Mouse (Mus musculus): Measurements from ENCODE around the gene Commd1.

Gene Commd1

GRCm38 (mm10) chr11:22952668-22953067 is 29.5 kb downstream of the Commd1 start:
- no peak for DNase-seq (ENCODE audit: low read depth, low spot score)

- DNase-seq (ENCODE audit: low read depth, low spot score): peak; percentile 79
Measured at GRCm38 (mm10) chr11:22950131-22950530, 32.1 kb downstream of the Commd1 start.

DNA sequence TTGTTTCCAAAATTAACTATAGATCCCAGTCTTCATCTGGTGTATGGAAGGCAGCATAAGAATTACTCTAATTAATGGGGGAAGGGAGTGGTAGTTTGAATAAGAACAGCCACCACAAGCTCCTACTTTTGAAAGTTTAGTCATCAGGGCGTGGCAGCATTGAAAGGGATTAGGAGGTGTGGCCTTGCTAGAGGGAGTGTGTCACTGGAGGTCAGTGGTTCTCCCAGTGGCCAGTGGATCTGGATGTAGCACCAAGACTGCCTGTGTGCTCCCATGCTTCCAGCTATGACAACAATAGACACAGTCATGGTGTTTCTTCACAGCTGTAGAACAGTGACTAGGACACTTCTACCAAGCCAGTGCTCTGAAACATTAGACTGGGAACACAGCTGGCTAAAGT is 33.1 kb downstream of the Commd1 start:
- DNase-seq (ENCODE audit: low read depth, low spot score): peak; percentile 88

- no peak for DNase-seq (ENCODE audit: low read depth, low spot score)
Measured at GRCm38 (mm10) chr11:22938983-22939382, 43.2 kb downstream of the Commd1 start.

DNA sequence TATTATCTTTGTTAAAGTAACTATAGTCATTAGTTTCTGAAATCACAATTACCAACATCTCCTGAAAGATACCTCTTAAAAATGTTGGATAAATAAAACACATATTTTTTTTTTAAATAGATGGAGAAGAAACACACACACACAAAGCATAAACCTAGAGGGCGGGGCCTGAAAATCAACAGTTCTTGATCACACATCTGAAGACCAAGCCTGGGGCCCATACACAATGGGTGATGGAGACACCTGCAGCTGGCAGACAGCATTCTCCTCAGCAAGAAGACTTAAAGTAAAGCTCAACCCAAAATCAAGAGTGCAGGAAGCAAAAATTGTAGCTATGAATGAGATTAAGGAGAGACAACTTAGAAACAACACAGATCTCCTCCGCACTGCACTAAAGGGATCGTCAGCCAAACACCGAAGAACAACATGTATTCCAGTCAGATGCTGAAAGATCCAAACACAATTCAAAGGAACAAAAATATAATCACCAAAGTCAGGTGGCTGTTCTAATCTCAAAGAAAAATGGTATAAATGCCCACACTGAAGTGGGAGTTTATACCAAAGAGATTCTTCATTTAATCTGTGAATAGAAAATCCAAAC is 44.4 kb downstream of the Commd1 start:
- DNase-seq (ENCODE audit: low read depth, low spot score): no peak

DNA sequence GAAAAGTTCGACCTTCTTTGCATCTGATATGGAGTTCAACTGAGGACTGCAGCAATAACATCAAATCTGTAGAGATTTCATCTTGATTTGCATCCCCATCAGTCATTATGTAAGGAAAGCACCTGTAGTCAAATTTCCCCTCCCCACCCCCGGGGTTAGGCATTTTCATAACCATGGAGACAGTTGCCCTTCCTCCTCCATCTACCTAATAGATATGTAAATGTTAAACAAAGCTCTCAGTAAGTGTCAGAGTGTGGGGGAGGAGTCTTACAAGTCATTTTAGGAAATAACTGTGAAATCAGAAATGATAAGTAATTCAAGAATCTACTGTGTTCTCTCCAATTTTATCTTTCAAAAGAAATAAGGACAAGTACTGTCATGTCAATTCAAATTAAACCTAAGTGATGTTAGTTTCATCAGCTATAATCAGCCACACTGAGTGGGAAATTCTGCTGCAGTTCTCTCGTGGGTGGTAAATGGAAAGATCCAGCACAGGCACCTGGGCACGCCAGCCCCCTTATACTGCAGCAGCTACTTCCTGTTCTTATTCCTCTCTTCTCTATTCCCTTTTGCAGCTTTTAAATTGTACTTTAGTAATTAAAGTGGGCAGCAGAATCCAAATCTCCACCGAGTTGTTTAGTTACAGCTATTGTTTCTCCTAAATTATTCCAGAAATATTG is 45.6 kb downstream of the Commd1 start:
- DNase-seq (ENCODE audit: low read depth, low spot score): peak; percentile 37

- DNase-seq (ENCODE audit: low read depth, low spot score): no peak
Measured at GRCm38 (mm10) chr11:22932167-22932566, 50.0 kb downstream of the Commd1 start.

DNA sequence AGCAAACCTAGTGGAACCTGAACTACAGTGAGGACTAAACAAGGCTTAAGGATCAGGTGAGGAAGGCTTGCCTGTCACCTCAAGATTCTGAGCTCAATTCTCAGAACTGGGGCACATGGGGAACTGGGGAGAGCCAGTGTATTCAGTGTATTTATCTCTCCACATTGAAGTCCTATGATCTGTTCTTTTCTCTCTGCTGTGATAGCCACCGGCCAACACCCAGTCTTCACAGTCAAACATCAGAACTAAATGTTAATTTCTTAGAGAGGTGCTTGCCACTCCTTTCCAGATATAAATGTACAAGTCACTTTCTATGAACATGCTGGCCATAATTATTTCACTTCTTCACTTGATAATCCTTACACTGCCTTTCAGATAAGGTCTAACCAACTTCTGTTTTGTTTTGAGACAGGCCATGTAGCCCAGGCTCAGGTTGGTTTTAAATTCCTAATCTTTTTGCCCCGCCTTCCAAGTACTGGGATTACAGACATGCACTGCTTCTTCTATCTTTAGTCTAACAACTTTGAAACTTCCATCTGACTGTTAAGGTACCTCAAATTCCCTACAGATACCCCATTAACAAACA is 50.8 kb downstream of the Commd1 start:
- no peak for DNase-seq (ENCODE audit: low read depth, low spot score)

- no peak for DNase-seq (ENCODE audit: low read depth, low spot score)
Measured at GRCm38 (mm10) chr11:22930129-22930528, 52.1 kb downstream of the Commd1 start.

- no peak for DNase-seq (ENCODE audit: low read depth, low spot score)
Measured at GRCm38 (mm10) chr11:22928586-22929169, 53.5 kb downstream of the Commd1 start.

DNA sequence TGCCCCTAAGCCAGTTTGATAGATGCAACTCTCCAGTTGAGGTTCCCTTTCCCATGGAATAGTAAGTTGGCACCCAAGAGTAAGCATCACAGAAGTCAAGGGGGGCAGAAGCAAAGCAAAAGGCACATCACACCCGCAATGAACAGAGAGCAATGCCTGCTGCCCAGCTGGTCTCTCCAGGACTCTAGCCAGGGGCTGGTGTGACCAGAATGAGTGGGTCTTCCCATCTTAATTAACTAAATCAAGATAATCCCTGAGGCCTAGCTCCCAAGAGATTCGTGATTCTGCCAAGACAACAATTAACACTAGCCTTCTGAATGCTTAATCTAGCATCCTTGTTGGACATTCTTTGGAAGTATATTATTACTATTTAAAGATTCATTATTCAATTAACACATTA is 58.6 kb downstream of the Commd1 start:
- no peak for DNase-seq (ENCODE audit: low read depth, low spot score)

DNA sequence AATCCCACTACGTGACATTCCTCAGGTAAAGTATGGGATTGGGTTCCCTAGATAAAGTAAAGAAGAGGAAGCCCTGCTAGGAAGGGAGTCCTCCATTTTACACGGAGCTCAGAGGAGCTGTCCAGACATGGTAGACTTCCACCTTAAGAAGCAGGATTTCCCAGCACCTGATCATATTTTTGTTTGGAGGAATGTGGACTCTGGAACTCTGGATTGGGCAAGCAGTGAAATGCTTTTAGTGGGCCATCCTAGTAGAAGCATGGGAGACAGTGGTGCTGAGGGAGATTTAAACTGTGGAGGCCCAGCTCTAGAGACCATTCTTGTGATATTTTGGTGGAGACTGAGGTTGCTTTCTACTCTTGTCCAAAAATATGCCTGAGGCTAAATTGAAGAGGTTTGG is 59.6 kb downstream of the Commd1 start:
- DNase-seq (ENCODE audit: low read depth, low spot score): no peak

DNA sequence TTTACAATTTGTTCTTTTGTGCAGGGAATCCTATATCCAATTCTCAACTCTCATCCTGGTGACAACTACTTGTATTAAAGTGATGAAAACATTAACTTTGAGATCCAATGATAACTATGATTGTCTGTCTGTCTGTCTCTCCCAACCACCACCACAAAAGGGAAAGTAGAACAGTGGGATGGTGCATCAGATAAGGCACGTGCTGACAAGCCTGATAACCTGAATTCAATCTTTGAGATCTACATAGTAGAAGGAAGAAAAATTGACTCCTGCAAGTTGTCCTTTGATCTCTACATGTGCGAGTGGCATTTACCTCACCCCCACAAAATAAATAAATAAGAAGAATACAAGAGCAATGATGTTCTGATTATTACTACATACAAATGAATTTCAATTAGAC is 62.8 kb downstream of the Commd1 start:
- no peak for DNase-seq (ENCODE audit: low read depth, low spot score)

GRCm38 (mm10) chr11:22917786-22918185 is 64.4 kb downstream of the Commd1 start:
- peak; percentile 27 for DNase-seq (ENCODE audit: low read depth, low spot score)

- no peak for DNase-seq (ENCODE audit: low read depth, low spot score)
Measured at GRCm38 (mm10) chr11:22913744-22914143, 68.4 kb downstream of the Commd1 start.

DNA sequence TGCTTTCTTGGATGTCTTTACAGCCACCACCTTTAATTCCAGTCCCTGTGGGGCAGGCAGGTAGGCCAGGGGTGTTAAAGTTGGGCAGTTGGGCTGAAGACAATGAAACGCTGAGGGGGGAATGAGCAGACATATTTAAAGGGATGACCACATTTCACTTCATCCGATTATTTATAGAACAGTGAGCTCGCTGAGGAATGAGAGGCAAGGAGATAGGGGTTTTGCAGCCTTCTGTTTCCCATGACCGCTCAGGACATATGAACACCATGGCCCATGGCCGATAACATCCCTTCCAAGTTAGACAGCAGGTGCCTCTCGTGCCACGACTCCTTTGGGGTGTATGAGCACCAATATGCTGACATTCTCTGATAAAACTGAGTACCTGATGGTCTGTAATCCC is 70.4 kb downstream of the Commd1 start:
- no peak for DNase-seq (ENCODE audit: low read depth, low spot score)

GRCm38 (mm10) chr11:22906453-22906865 is 75.7 kb downstream of the Commd1 start:
- DNase-seq (ENCODE audit: low read depth, low spot score): no peak

- DNase-seq (ENCODE audit: low read depth, low spot score): no peak
Measured at GRCm38 (mm10) chr11:22902923-22903322, 79.3 kb downstream of the Commd1 start.

GRCm38 (mm10) chr11:22900041-22900440 is 82.1 kb downstream of the Commd1 start:
- peak; percentile 65 for DNase-seq (ENCODE audit: low read depth, low spot score)

DNA sequence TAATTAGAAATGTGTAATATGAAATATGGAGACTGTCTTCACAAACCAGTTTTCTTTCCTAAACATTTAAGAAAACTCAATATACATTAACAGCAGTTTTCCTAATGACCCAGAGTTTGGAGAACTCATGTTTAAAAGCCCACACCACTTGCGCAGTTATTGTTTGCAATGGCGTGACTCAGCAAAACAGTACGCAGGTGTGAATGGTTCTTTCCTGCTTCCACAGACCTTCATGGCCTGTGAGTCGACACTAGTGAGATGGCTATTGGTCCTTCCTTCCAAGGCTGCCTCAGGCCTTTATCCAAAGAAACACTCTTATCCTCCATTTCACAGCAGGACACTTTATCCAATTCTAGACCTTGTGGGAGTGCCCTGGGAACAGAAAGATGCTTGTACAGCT is 84.5 kb downstream of the Commd1 start:
- DNase-seq (ENCODE audit: low read depth, low spot score): peak; percentile 32

GRCm38 (mm10) chr11:22897127-22897526 is 85.1 kb downstream of the Commd1 start:
- no peak for DNase-seq (ENCODE audit: low read depth, low spot score)

DNA sequence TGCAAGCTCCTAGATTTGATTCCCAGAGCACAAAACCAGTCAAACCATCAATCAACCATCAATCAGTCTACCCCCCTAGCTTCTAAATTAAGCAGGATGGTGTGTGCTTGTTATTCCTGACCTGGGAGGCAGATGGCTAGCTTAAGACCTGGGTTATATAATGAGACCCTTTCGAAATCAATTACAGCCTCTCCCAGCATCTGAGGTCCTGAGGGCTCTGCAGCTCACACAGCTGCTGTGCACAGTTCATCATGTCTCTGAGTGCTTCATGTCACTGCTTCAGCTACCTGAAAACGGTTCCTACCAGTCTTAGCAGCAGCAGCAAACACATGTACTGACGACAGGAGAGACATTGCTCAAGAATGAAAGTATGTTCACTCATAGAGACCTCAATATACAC is 89.1 kb downstream of the Commd1 start:
- no peak for DNase-seq (ENCODE audit: low read depth, low spot score)

- no peak for DNase-seq (ENCODE audit: low read depth, low spot score)
Measured at GRCm38 (mm10) chr11:22892466-22892865, 89.7 kb downstream of the Commd1 start.
